Mouse (Mus musculus): ENCODE measurements around the gene Antxr1. TPM values are rescaled to one million over a fixed set of nuclear protein-coding genes. Genes with fewer than 3 reads are reported as not detected.
A peak's percentile ranks its signal among the peaks of the same experiment; 100 is the strongest.
"Not testable (repeated sequence)": the region's sequence is repeated elsewhere in the genome, so short reads cannot be mapped to it uniquely, and the experiment has no call there.

The Antxr1 gene
- polyA plus RNA-seq, 1 experiment from 2014 or later, result 3.1 TPM

GRCm38 (mm10) chr6:87100297-87101020 lies 235.2 kb downstream of the Antxr1 start:
- Histone ChIP-seq H3K4me1 (replicated peaks; ENCODE audit: control insufficient read depth, insufficient read depth, low read length) (peaks cover 8% of the 10 kb centered on the region), H3K9me3 (ENCODE audit: control insufficient read depth, low read length) (no peaks in the 10 kb centered on the region), H3K36me3 (ENCODE audit: control insufficient read depth, insufficient read depth, low read length) (no peaks in the 10 kb centered on the region), H3K27ac (ENCODE audit: low read depth, low read length) (no peak overlapping the region), H3K4me3 (ENCODE audit: low read depth, low read length) (no peak overlapping the region), H3K9ac (ENCODE audit: low read depth, low read length) (no peak overlapping the region), H3K27me3 (replicated peaks; ENCODE audit: control insufficient read depth, insufficient read depth, low read length) (no peaks in the 10 kb centered on the region), H3K4me2 (no peak overlapping the region)
- ATAC-seq (replicated peaks; ENCODE audit: low FRiP score), result no peak
- 86% methylated on average over 9 of the region's 9 CpGs for WGBS
- DNase-seq (ENCODE audit: low spot score), result no peak

- peaks cover 8% of the 10 kb centered on the region for H3K4me1 ChIP-seq (replicated peaks; ENCODE audit: control insufficient read depth, insufficient read depth, low read length)
- no peak for DNase-seq (ENCODE audit: low spot score)
- WGBS, result 75% methylated on average over 7 of the region's 7 CpGs
Measured at GRCm38 (mm10) chr6:87099671-87100296, 235.8 kb downstream of the Antxr1 start.

GRCm38 (mm10) chr6:87099261-87099660 lies 236.4 kb downstream of the Antxr1 start:
- no peaks in the 10 kb centered on the region for H3K9me3 ChIP-seq (ENCODE audit: control insufficient read depth, low read length)
- no peak overlapping the region for H3K4me2 ChIP-seq
- peaks cover 8% of the 10 kb centered on the region for H3K4me1 ChIP-seq (replicated peaks; ENCODE audit: control insufficient read depth, insufficient read depth, low read length)
- ATAC-seq (replicated peaks; ENCODE audit: low FRiP score) (no peak), DNase-seq (ENCODE audit: low spot score) (no peak)
- no peak overlapping the region for H3K27ac ChIP-seq (ENCODE audit: low read depth, low read length)
- no peaks in the 10 kb centered on the region for H3K36me3 ChIP-seq (ENCODE audit: control insufficient read depth, insufficient read depth, low read length)
- no peak overlapping the region for H3K9ac ChIP-seq (ENCODE audit: low read depth, low read length)
- no peaks in the 10 kb centered on the region for H3K27me3 ChIP-seq (replicated peaks; ENCODE audit: control insufficient read depth, insufficient read depth, low read length)
- H3K4me3 ChIP-seq (ENCODE audit: low read depth, low read length), result no peak overlapping the region
- WGBS, result 40% methylated on average over 3 of the region's 3 CpGs

More at GRCm38 (mm10) chr6:87099671-87100296, 235.8 kb downstream of the Antxr1 start:
- no peaks in the 10 kb centered on the region for H3K27me3 ChIP-seq (replicated peaks; ENCODE audit: control insufficient read depth, insufficient read depth, low read length)
- H3K9ac ChIP-seq (ENCODE audit: low read depth, low read length), result no peak overlapping the region
- no peaks in the 10 kb centered on the region for H3K36me3 ChIP-seq (ENCODE audit: control insufficient read depth, insufficient read depth, low read length)
- no peak for ATAC-seq (replicated peaks; ENCODE audit: low FRiP score)
- no peak overlapping the region for H3K27ac ChIP-seq (ENCODE audit: low read depth, low read length)
- no peaks in the 10 kb centered on the region for H3K9me3 ChIP-seq (ENCODE audit: control insufficient read depth, low read length)
- H3K4me3 ChIP-seq (ENCODE audit: low read depth, low read length), result no peak overlapping the region
- no peak overlapping the region for H3K4me2 ChIP-seq

- not testable (repeated sequence) for H3K27me3 ChIP-seq (replicated peaks; ENCODE audit: control insufficient read depth, insufficient read depth, low read length); H3K36me3 ChIP-seq (ENCODE audit: control insufficient read depth, insufficient read depth, low read length); H3K9ac ChIP-seq (ENCODE audit: low read depth, low read length); ATAC-seq (replicated peaks; ENCODE audit: low FRiP score); H3K4me3 ChIP-seq (ENCODE audit: low read depth, low read length); DNase-seq (ENCODE audit: low spot score); H3K9me3 ChIP-seq (ENCODE audit: control insufficient read depth, low read length); H3K4me2 ChIP-seq; H3K27ac ChIP-seq (ENCODE audit: low read depth, low read length); H3K4me1 ChIP-seq (replicated peaks; ENCODE audit: control insufficient read depth, insufficient read depth, low read length)
- 76% methylated on average over 8 of the region's 8 CpGs for WGBS
Measured at GRCm38 (mm10) chr6:87093631-87094030, 242.0 kb downstream of the Antxr1 start.

GRCm38 (mm10) chr6:87092476-87092875 lies 243.1 kb downstream of the Antxr1 start:
- Histone ChIP-seq H3K4me1 (replicated peaks; ENCODE audit: control insufficient read depth, insufficient read depth, low read length) (peaks cover 5% of the 10 kb centered on the region), H3K36me3 (ENCODE audit: control insufficient read depth, insufficient read depth, low read length) (peaks cover 6% of the 10 kb centered on the region; the same call in 1 of the 2 replicates), H3K9ac (ENCODE audit: low read depth, low read length) (no peak overlapping the region), H3K27me3 (replicated peaks; ENCODE audit: control insufficient read depth, insufficient read depth, low read length) (no peaks in the 10 kb centered on the region), H3K4me2 (no peak overlapping the region), H3K9me3 (ENCODE audit: control insufficient read depth, low read length) (no peaks in the 10 kb centered on the region), H3K27ac (ENCODE audit: low read depth, low read length) (no peak overlapping the region), H3K4me3 (ENCODE audit: low read depth, low read length) (no peak overlapping the region)
- DNase-seq (ENCODE audit: low spot score) (no peak), ATAC-seq (replicated peaks; ENCODE audit: low FRiP score) (peak; percentile 65; the same call in 1 of the 2 replicates)
- WGBS, result 56% methylated on average over 5 of the region's 5 CpGs

GRCm38 (mm10) chr6:87090877-87091276 lies 244.7 kb downstream of the Antxr1 start:
- Histone ChIP-seq H3K9me3 (ENCODE audit: control insufficient read depth, low read length) (no peaks in the 10 kb centered on the region), H3K27me3 (replicated peaks; ENCODE audit: control insufficient read depth, insufficient read depth, low read length) (no peaks in the 10 kb centered on the region), H3K4me1 (replicated peaks; ENCODE audit: control insufficient read depth, insufficient read depth, low read length) (peaks cover 5% of the 10 kb centered on the region), H3K4me2 (no peak overlapping the region), H3K9ac (ENCODE audit: low read depth, low read length) (no peak overlapping the region), H3K27ac (ENCODE audit: low read depth, low read length) (no peak overlapping the region), H3K4me3 (ENCODE audit: low read depth, low read length) (no peak overlapping the region), H3K36me3 (ENCODE audit: control insufficient read depth, insufficient read depth, low read length) (peaks cover 9% of the 10 kb centered on the region; the same call in 1 of the 2 replicates)
- no peak for ATAC-seq (replicated peaks; ENCODE audit: low FRiP score)
- 84% methylated on average over 3 of the region's 3 CpGs for WGBS
- no peak for DNase-seq (ENCODE audit: low spot score)

GRCm38 (mm10) chr6:87088356-87088755 lies 247.3 kb downstream of the Antxr1 start:
- Histone ChIP-seq H3K27ac (ENCODE audit: low read depth, low read length) (no peak overlapping the region), H3K36me3 (ENCODE audit: control insufficient read depth, insufficient read depth, low read length) (peaks cover 17% of the 10 kb centered on the region; the same call in 1 of the 2 replicates), H3K9me3 (ENCODE audit: control insufficient read depth, low read length) (no peaks in the 10 kb centered on the region), H3K9ac (ENCODE audit: low read depth, low read length) (no peak overlapping the region), H3K4me1 (replicated peaks; ENCODE audit: control insufficient read depth, insufficient read depth, low read length) (peaks cover 14% of the 10 kb centered on the region), H3K4me3 (ENCODE audit: low read depth, low read length) (no peak overlapping the region), H3K27me3 (replicated peaks; ENCODE audit: control insufficient read depth, insufficient read depth, low read length) (no peaks in the 10 kb centered on the region), H3K4me2 (no peak overlapping the region)
- ATAC-seq (replicated peaks; ENCODE audit: low FRiP score) (no peak), DNase-seq (ENCODE audit: low spot score) (no peak)
- WGBS, result 87% methylated on average over 5 of the region's 5 CpGs

- no peaks in the 10 kb centered on the region for H3K9me3 ChIP-seq (ENCODE audit: control insufficient read depth, low read length)
- H3K9ac ChIP-seq (ENCODE audit: low read depth, low read length), result no peak overlapping the region
- ATAC-seq (replicated peaks; ENCODE audit: low FRiP score) (peak; percentile 90), DNase-seq (ENCODE audit: low spot score) (peak; percentile 36)
- WGBS, result 27% methylated on average over 6 of the region's 6 CpGs
- H3K27me3 ChIP-seq (replicated peaks; ENCODE audit: control insufficient read depth, insufficient read depth, low read length), result no peaks in the 10 kb centered on the region
- H3K27ac ChIP-seq (ENCODE audit: low read depth, low read length), result no peak overlapping the region
- H3K4me2 ChIP-seq, result no peak overlapping the region
- peaks cover 23% of the 10 kb centered on the region; the same call in 1 of the 2 replicates for H3K36me3 ChIP-seq (ENCODE audit: control insufficient read depth, insufficient read depth, low read length)
- peaks cover 10% of the 10 kb centered on the region for H3K4me1 ChIP-seq (replicated peaks; ENCODE audit: control insufficient read depth, insufficient read depth, low read length)
- no peak overlapping the region for H3K4me3 ChIP-seq (ENCODE audit: low read depth, low read length)
Measured at GRCm38 (mm10) chr6:87085026-87085425, 250.6 kb downstream of the Antxr1 start.

Data from liver, embryonic 11.5 days (tissue).